Mouse (Mus musculus) fat pad, adult 2 months (tissue): ENCODE results near the gene Prickle1.
A peak's percentile ranks its signal among the peaks of the same experiment; 100 is the strongest.

Source experiments
- DNase-seq: peaks from one replicate; pipeline ENCODE4 v3.0.0-alpha.2; 2011; ENCODE audit warnings: low read depth, low spot score; ENCODE audit errors: extremely low read depth

Gene Prickle1

DNA sequence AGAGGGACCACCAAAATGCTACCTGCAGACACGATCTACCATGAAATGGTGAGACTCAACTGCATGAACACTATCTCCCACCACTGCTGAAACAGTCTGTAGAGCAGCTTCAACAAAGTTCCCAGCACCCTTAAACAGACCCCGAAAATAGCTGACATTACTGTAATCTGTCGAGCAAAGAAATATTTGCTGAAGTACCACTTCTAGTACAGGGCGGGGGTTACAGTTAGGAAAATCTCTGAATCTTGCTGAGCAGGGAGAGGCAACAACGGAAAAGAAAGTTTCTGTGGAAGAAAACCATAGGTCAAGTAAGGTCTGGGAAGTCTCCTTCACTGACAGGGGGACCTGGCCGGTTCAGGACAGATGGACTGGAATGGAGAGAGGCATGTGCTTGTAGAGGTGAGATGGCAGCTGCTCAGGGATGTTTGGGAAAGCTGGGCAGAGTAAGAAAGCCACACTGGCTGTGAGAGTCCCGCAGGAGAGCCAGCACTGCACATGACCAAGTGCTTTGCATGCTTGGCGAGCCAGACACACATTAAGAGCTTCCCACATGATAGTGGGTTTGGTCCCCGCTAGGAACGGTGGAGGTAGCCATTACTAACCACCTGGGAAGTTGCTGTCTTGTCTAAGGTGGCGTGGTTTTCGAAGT lies 41.4 kb downstream of the Prickle1 start:
- no peak for DNase-seq

DNA sequence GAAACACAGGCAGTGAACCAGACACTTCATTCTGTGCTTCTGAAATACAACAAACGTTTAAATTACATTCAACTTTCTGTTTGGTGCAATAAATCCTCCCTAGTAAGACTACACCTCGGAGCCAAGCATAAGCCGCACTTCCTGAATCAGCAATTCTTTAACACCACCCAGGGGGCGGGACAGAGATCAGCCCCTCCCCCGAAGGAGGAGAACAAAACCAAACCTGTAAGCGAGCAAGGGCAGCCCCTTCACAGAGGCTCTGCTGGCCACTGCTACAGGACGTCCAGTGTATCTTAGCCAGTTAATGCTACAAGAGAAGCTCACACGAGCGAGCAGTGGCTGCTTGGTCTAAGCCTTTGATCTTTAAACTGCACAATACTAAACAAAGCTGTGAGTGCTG lies 43.5 kb downstream of the Prickle1 start:
- peak; percentile 18 for DNase-seq

DNA sequence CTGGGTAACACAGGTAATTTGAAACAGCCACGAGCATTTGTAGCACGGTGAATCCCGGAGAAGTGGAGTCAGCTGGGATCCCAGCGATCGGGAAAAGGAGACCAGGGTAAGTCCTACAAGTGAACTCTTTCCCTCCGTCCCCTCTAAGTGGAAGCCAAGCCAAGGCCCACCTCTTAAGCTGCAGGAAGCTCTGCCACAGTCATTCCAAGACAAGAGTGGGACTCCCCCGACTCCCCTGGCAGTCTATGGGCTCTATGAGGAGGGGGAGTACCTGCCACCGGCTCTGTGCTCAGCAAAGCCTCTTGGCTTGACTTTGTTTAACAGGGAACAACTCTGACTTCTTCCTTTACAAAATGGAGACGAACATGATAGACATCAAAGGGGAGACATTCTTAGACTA lies 47.4 kb downstream of the Prickle1 start:
- DNase-seq = no peak

DNA sequence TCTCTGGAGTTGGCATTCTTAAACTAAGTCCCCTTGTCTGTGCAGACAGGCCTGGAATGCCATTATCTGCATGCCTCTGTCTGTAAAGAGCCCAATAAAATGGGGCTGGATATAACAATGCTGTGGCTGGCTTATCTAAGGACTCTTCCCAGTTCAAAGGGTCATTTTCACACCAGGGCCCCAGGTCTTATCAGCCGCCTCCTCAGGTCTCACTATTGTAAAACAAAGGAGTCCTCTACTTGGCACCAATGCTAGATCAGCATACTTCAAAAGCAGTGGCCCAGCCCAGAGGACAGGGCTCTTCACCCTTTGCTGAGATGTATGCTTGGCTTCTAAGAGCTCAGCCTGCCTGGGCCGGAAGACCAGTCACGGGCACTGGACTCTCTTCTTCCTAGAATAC lies 56.3 kb downstream of the Prickle1 start:
- no peak for DNase-seq

DNA sequence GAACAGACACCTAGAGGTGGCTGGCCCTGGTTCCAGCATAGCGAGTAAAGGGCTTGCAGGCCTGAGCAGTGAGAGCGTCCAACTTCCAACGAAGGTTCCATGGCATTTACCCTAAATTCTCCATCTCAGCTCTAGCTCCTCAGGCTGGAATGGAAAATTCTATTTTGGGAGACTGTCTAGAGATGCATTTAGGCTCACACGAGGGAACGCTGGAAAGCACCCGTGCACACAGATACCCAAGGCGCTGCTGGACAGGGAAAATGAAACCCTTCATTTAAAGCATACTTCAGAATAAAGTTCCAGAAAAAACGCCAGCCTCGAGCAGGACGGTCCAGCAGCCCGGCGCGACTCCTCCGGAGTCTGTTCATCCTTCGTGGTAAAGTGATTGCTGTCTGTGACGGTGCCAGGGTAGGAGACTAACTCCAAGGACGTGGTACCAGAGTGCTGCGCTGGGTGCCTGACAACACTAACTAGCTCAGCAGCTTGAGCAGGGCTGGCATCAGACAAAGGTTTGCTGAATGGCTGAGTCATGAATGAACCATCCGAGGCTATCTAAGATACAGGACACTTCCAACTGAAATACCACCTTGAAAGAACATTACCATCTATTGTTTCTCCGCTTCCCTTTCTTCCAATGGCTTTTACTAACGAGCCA lies 57.0 kb downstream of the Prickle1 start:
- no peak for DNase-seq

DNA sequence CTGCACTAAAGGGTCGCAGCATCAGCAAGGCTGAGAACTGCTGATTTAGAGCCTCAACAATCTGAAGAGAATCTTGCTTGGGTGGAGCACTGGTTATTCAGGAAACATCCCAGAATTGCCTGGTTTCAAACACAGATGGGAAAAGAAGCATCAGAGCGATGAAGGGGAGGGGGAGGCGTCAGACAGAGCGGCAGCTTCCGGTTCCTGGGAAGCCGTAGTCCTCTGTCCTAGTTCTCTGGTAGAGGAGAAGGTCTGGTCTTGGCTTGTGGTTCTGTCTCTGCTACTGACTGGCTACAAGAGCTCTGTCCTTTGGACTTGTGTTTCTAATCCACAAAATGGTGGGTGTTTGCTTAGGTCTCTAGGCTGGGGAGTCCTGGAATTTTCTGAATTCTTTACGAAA lies 57.9 kb downstream of the Prickle1 start:
- DNase-seq = no peak

DNA sequence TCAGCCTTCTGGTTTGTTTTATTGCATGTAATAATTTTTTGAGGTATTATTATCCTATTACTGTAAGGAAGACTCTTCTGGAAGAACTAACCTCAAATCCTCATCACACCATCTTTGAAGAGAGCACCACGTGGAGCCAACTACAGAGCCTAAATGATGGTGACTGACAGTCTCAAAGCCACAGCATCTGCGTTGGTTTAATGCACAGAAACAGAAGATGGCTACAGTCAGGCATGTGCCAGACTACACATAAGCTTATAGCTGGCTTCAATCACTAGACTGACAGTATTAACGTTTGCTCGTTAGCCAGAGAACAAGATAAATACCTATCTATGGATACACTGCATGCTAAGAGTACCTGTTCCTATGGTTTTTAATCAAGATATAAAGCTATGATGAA lies 59.5 kb downstream of the Prickle1 start:
- DNase-seq = no peak

DNA sequence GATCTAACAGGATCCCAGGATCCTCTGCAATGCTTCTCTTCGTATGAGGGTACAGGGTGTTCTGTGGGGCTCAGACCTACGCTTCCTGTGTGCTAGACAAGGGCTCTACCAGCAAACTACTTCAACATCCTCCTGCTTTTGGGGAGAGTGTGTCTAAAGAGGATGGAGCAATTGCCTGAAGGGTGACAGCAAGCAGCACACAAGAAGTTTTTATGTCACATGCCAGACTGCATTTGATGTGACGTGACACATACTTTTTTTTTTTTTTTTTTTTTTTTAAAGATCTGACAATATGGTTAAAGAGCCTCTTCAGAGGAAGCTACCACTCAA lies 65.0 kb downstream of the Prickle1 start:
- DNase-seq = no peak

DNA sequence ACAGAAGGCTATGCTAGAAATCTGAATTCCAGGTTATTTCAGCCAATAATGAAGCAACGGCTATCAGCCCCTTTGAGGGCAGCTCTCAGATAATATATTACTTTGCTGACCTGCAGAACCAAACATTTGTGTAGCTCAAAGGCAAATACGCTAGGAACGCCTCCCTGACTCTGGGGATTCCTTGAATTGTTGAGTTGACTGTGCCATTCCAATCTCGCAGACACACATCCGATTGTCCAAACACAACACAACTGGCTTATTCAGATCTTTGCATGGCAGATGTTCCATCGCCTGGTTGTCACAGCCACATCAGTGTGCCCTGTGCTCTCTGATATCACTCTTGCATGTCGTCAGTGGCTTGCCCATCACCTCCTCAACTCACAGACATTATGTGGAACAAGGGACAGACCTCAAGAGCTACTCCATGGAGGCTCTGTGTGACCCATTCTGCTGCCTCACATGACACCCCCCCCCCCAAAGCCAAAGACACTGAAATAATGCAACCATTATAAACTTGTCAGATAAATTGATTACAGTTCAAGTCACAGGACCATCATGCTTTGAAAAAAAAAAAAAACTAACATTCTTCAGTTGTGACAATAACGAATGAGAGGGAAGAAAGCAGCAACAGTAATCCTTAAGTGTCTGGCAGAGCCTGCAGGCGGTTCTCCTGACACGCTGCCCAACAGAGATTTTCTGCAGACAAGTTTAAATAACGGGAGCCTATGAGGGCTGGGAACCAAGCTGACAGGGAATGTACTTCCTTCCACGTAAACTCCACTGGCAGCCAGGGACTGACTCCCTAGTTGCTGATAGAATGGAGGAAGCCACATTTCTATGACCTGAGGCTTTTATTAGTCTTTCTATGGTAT lies 65.6 kb downstream of the Prickle1 start:
- DNase-seq = no peak

DNA sequence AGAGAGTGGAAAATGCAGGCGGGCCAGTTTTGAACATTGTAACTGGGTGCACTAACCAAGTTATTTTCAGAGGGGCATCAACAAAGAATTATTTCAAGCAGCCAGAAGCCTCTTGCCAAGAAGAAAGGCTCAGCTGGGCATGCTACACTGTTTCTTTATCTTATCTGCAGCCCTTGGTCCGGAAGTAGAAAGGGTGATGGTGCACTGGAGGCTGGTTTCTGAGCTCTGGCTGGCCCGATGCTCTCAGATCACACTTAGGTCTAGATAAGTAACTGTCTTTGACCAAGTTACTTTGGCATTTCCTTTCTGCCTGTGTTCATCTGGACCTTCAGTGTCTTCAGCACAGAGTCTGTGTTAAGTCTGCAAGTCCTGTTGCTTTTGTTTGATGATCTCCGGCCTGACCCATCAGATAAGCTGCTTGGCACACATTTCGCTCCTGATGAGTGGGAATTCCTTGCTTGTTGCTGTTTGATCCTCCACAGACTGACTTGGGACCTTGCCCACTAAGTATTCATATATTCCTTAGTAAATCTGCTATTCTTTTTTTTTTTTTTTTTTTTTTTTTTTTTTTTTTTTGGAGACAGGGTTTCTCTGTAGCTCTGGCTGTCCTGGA lies 70.3 kb downstream of the Prickle1 start:
- DNase-seq = no peak

DNA sequence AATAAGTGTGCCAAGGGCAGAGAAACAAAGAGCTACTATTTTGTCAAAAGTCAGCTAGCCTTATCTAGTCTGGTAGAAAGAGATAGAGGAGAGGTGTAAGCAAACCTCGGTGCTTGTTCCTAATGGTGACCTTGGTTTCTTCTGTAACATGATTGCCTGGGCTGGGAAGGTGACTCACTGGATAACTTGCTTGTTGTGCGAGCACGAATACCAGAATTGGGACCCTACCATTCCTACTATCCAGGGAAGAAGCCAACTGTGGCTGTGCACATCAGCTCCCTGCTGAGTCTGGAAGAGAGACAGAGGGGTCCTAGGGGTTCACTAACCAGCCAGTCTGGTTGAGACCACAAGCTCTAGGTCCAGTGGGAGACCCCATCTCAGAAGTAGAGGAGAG lies 73.9 kb downstream of the Prickle1 start:
- DNase-seq = no peak

DNA sequence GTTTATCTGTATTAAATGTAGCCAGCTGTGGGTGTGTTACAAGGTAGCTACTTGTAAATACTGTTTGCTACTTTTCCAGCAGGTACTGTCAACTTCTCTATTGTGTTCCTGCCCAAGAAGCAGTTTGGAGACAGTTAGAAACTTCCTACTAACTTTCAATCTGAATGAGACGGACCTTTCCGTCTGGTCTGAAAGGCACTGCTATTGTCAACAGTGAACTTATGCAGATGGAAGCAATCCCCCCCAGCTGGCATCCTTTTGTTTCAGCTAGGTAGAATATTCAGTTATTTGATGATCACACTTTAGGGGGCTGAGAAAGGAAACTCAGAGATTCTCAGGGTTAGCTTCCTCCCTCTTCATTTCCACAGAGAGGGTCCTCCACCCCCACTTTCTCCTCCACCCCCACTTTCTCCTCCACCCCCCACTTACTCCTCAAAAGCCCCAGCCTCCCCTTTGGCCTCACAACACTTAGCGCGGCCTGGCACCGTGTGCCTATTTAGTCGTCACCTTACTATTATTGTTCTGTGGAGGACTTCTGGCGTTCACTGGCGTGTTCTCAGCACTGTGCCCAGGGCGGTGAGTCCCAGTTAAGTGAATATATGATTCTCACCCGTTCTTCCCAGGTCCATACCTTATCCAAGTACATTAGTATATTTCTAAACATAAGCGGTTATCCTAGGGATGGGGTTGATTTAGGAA lies 74.5 kb downstream of the Prickle1 start:
- DNase-seq = no peak

DNA sequence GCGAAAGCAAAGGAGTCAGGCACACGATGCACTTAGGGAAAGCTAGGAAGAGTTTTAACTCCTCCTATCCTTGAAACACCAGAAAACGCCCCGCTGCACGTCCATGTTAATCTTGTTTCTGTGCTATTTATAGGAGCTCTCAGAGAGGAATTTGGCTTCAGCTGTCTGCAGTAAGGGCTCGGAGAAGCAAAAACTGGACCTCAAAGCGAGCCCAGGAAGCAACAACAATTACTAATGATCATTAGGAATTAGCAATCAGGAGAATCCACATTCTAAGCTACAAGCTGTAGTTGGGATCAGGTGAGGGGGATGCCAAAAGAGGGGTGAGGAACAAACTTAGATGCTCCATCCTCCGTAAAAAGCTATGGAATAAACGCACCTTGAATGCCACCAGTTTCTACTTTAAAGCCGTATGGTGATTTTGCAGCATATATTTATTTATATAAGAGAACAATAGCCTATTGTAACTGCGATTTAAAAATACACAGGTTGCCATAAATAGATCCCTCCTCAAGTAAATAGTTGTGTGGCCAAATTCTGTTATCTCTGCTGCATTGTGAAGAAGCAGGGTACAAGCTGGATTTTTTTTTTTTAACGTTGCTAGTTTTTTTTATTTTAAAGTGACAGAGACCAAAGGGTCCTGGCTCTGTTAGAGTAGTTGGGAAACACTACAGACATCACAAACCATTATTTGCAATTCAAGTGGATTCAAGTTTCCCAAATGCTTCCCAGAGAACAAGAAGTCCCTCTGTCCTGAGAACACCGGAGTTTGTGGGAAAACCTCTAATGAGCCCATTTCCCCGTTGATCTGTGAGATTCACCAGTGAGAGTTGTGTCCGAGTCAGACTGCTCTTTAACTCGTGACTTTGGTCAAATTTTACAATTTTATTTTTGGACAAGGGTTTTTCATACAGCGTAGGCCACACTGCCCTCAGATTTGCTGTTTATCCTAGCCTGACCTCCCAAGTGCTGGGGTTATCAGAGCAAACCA lies 75.6 kb downstream of the Prickle1 start:
- DNase-seq = no peak

DNA sequence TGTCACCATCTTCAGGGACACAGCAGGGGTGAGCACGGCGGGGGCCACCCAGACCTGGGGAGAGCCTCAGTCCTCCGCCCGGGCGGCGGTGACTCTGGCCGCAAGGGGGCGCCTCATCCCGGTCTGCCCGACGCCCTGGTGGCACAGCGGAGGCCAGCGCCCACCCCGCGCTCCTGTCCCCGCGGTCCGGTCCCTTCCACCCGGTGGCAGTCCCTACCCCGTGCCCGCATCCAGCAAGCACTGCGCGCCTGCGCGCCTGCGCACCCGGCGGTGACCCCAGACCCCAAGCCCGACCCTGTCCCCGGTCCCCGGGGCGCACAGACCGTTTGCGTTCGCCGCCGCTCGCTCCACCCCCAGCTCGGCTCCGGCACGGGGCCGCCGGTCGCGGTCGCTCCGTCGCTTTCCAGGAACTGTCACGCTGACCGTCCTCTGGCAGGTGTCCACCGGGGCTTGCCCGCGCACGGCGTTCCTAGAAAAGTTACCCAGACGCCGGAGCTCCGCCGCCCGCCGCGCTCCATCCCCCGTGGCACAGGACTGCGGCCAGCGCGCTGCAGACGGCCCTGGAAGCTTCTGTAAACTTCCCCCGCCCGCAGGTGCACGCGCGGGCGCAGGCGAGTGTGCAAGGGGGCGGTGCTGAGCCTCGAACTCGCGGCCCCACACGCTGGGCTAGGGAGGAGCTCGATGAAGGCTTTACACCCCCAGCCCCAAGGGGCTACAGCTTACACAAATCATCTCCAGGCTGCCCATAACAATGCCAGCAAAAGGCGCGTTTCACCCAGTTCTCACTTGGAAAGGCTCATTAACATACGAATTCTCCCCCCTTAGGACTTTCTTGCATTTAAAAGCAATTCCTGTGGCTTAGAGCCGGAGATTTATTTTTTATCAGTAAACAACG lies 76.5 kb downstream of the Prickle1 start:
- no peak for DNase-seq

DNA sequence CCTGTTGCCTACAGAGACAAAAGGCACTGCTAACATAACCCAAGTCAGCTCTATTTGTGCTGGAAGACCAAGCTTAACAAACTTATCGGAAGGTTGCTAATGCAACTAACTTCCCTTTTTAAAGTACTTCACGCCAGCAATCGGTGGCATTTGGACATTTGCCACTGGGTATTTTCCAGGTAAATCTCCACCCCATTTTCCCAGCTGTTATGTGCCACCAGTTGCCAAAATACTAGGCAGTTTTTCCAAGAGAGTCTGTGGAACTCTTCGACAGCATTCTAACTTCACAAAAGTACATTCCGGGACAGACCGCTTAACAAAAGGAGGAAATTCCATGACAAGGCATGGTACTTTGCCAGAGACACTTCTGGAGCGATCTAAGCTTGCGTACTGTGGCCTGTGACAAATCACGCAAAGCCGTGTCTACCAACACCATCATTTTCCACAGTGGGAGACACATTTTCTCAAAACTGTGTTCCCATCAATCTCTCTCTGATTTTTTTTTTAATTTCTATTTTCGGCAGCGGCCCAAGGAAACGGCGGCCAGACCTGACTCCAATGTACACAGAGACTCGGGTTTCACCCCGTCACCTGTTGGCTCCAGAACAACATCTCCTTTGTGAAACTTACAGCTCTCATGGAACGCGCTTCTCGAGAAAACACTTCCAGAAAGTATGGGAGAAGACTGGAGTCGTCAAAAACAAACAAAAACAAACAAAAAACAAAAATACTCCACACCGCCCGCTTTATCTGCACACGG lies 77.4 kb downstream of the Prickle1 start:
- no peak for DNase-seq

DNA sequence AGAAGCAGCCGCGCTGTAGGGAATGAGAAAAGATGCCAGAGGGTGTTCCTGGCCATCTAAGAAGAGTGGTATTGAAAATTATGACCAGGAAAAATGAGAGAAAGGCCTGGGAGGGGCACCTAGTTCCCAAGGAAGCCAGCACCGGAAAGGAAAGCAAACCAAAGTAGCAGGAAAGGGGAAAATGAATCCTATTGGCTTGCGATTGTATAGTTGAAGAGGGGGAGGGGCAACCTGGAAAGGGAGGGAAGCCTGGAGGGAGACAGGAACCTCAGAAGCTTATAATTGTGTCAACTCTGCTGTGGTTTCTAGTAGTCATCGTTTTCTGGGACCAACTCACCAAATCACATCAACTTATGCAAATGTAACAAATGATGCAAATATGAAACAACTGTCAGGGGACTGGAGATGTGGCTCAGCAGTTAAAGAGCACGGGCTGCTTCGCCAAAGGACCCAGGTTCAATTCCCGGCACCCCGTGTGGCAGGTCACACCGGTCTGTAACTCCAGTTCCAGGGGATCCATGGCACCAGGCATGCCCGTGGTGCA lies 78.6 kb downstream of the Prickle1 start:
- no peak for DNase-seq

DNA sequence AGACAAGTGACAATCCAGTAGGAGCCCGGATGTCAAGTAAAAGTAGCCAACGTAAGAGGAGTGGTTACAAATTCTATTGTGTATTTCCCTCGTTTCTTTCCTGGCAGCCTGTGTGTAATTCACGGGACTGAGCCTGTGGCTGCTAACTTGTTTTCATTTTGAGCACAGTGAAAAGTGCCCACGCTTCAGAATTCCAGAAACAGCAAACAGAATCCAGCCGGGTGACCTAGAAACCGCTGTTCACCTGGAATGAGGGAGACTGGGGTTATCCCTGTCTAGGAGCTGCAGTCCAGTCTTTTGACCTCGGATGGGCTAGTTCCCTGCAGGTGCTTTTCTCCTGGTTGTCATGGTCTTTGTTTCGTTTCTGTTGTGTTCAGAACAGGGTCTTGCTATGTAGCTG lies 80.4 kb downstream of the Prickle1 start:
- no peak for DNase-seq

DNA sequence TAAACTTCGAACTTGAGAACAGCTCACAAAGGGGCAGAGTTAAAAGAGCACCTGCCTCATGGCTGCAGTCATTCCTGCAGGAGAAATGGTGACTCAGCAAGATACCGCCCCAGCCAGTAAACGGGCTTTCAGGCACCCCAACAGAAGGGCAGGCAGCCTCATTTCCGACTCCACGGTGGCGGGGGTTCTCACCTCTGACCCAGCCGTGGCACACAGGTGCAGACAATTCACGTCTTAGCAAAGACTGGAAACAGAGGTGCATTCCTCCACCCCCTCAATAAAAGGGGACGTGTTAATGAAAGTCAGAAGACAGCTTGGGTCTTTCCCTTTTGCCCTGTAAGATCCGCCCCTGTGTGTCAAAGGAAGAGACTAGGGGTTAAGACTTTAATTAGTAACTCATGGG lies 81.8 kb downstream of the Prickle1 start:
- DNase-seq = no peak
